Mouse (Mus musculus) E14TG2a.4 (cell line): ENCODE results near the gene Tubg2.

Source experiments
- CTCF ChIP-seq: conservative IDR thresholded peaks from 2 replicates; pipeline ENCODE4 v1.5.1; 2014; ENCODE audit warnings: low read length
- NANOG ChIP-seq: IDR thresholded peaks from 2 replicates; pipeline ENCODE4 v1.6.1; 2014; ENCODE audit warnings: borderline replicate concordance, low read length, mixed read lengths
- POU5F1 ChIP-seq: IDR thresholded peaks from 2 replicates; pipeline ENCODE4 v1.6.1; 2014; ENCODE audit warnings: low read length, borderline replicate concordance

GRCm38 (mm10) chr11:101172434-101172815 lies 16.7 kb downstream of the Tubg2 start:
- TF ChIP-seq CTCF (no peak), POU5F1 (no peak), NANOG (no peak)
